Mouse (Mus musculus) spleen, adult 2 months (tissue): ENCODE results near the gene Gzma.

Source experiments
- CTCF ChIP-seq: fragments of 200-500 bp; IDR thresholded peaks from 2 replicates; pipeline ENCODE4 v1.5.1; 2011; ENCODE audit warnings: mild to moderate bottlenecking, inconsistent platforms; ENCODE audit not compliant: insufficient read depth, insufficient read length, insufficient replicate concordance; ENCODE audit errors: extremely low read depth
- POLR2A ChIP-seq: fragments of 200-500 bp; IDR thresholded peaks from 2 replicates; pipeline ENCODE4 v1.6.1; 2011; ENCODE audit warnings: low read depth, low read length, inconsistent platforms

GRCm38 (mm10) chr13:113104759-113105158 is 4.0 kb upstream of the Gzma start:
- no peak for TF ChIP-seq POLR2A
- TF ChIP-seq CTCF, result no peak
